Mouse (Mus musculus): Measurements from ENCODE around the gene Ifrd2. TPM values are rescaled to one million over a fixed set of nuclear protein-coding genes. Genes with fewer than 3 reads are reported as not detected.

Gene Ifrd2
- polyA plus RNA-seq, 1 experiment, result 29.4 TPM

DNA sequence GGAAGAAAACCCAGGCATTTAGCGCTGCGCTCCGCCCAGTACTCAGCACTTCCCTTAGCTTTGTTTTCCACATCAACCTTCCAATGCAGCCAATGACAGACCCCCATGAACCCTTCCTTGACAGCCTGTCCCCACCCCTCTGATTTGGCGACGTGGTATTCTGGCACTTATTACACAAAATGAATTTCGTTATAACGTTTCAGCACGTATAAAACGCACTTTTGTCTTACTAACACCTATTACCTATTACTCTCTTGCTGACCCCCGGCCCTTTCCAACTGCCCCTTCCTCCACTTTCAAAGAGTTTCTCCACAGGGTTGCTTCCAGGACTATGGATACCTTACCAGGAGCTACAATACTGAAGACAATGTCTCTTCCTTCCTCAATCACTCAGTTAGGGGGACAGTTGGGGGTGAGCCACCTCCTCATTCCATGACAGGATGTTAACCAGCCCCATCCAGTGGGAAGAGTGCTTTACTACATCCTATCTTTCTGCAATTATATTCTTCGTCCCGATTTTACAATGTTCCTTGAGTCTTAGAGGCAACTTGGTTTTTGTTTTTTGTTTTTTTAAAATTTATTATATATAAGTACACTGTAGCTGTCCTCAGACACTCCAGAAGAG lies 25.6 kb downstream of the Ifrd2 start:
- H3K4me3 ChIP-seq, result peak overlapping the region; percentile 6
- H3K36me3 ChIP-seq (ENCODE audit: control insufficient read depth, insufficient read depth), result peaks cover 22% of the 10 kb centered on the region
- peak overlapping the region; percentile 65 for H3K4me2 ChIP-seq (ENCODE audit: low read depth)
- H3ac ChIP-seq (ENCODE audit: control insufficient read depth, insufficient read length), result no peak overlapping the region
- no peaks in the 10 kb centered on the region for H3K27me3 ChIP-seq (ENCODE audit: control insufficient read depth, insufficient read depth, insufficient read length)
- TF ChIP-seq TCF3 (IDR thresholded peaks at IDR 0.05; ENCODE audit: insufficient read length, low read depth), result no peak
- TF ChIP-seq SRF (IDR thresholded peaks at IDR 0.05; ENCODE audit: control insufficient read depth, insufficient read length, low read depth), result no peak
- TF ChIP-seq MYOG (IDR thresholded peaks at IDR 0.05; ENCODE audit: control insufficient read depth in 1 of 3, insufficient read depth in 1 of 3, insufficient read length in 2 of 3, low read depth in 2 of 3), result no peak
- no peak for TF ChIP-seq REST (IDR thresholded peaks at IDR 0.05; ENCODE audit: insufficient read depth, insufficient read length)
- TF ChIP-seq POLR2A (IDR thresholded peaks at IDR 0.05; ENCODE audit: insufficient read length, low read depth), result no peak
- no peak for TF ChIP-seq MAX (IDR thresholded peaks at IDR 0.05; ENCODE audit: low read depth)
- no peak for TF ChIP-seq E2F4 (IDR thresholded peaks at IDR 0.05; ENCODE audit: insufficient read depth)
- TF ChIP-seq TCF12 (IDR thresholded peaks at IDR 0.05; ENCODE audit: insufficient read depth, poor library complexity, severe bottlenecking), result no peak
- no peak for TF ChIP-seq MYOD1 (IDR thresholded peaks at IDR 0.05; ENCODE audit: control insufficient read depth in 1 of 3, insufficient read length in 2 of 3, low read depth in 2 of 3)
- no peak for TF ChIP-seq USF1 (IDR thresholded peaks at IDR 0.05; ENCODE audit: low read depth)
- TF ChIP-seq POLR2AphosphoS2 (IDR thresholded peaks at IDR 0.05; ENCODE audit: insufficient read length, low read depth), result no peak
- no peak for TF ChIP-seq CEBPB (IDR thresholded peaks at IDR 0.05; ENCODE audit: insufficient read depth, poor library complexity, severe bottlenecking)
- no peaks in the 10 kb centered on the region for H3K79me2 ChIP-seq (ENCODE audit: control insufficient read depth, insufficient read depth)

DNA sequence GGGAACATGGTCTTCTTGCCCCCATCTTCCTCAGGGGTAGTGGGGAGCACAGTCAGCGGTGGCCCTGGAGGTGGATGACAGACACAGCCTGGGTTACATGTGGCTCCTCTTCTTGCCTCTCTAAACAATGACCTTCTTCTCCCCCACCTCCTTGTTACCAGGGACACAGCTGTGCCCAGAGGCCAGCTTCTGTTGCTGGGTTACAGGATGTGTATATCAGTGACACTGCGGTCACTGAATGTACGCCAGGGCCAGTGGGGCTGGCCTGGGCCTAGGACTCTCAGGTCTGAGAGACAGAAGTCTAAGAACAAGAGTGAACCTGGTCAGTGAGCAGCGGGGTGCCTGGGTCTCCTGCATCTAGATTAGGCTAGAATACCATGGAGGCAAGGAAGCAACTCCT lies 27.6 kb downstream of the Ifrd2 start:
- H3K4me3 ChIP-seq, result no peak overlapping the region
- no peaks in the 10 kb centered on the region for H3K27me3 ChIP-seq (ENCODE audit: control insufficient read depth, insufficient read depth, insufficient read length)
- no peaks in the 10 kb centered on the region for H3K79me2 ChIP-seq (ENCODE audit: control insufficient read depth, insufficient read depth)
- H3ac ChIP-seq (ENCODE audit: control insufficient read depth, insufficient read length), result no peak overlapping the region
- peaks cover 22% of the 10 kb centered on the region for H3K36me3 ChIP-seq (ENCODE audit: control insufficient read depth, insufficient read depth)
- no peak overlapping the region for H3K4me2 ChIP-seq (ENCODE audit: low read depth)
- TF ChIP-seq POLR2AphosphoS2 (IDR thresholded peaks at IDR 0.05; ENCODE audit: insufficient read length, low read depth) (peak; percentile 30), TCF12 (IDR thresholded peaks at IDR 0.05; ENCODE audit: insufficient read depth, poor library complexity, severe bottlenecking) (no peak), TCF3 (IDR thresholded peaks at IDR 0.05; ENCODE audit: insufficient read length, low read depth) (no peak)

DNA sequence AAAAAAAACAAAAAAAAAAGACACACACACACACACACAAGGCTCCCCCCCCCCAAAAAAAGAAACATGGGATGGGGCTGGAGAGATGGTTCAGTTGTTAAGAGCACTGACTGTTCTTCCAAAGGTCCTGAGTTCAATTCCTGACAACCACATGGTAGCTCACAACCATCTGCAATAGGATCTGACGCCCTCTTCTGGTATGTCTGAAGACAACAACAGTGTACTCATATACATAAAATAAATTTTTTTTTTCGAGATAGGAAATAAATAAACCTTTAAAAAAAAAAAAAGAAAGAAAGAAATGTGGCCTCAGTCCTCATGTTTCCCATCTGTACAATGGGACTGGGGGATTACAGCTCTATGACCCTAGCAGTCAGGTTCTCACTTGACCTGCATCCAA lies 30.0 kb downstream of the Ifrd2 start:
- no peak overlapping the region for H3K4me2 ChIP-seq (ENCODE audit: low read depth)
- no peaks in the 10 kb centered on the region for H3K27me3 ChIP-seq (ENCODE audit: control insufficient read depth, insufficient read depth, insufficient read length)
- H3ac ChIP-seq (ENCODE audit: control insufficient read depth, insufficient read length), result no peak overlapping the region
- TF ChIP-seq E2F4 (IDR thresholded peaks at IDR 0.05; ENCODE audit: insufficient read depth), result no peak
- TF ChIP-seq REST (IDR thresholded peaks at IDR 0.05; ENCODE audit: insufficient read depth, insufficient read length), result no peak
- TF ChIP-seq MAX (IDR thresholded peaks at IDR 0.05; ENCODE audit: low read depth), result no peak
- no peak for TF ChIP-seq MYOG (IDR thresholded peaks at IDR 0.05; ENCODE audit: control insufficient read depth in 1 of 3, insufficient read depth in 1 of 3, insufficient read length in 2 of 3, low read depth in 2 of 3)
- no peak for TF ChIP-seq SRF (IDR thresholded peaks at IDR 0.05; ENCODE audit: control insufficient read depth, insufficient read length, low read depth)
- no peak for TF ChIP-seq TCF12 (IDR thresholded peaks at IDR 0.05; ENCODE audit: insufficient read depth, poor library complexity, severe bottlenecking)
- no peak for TF ChIP-seq POLR2A (IDR thresholded peaks at IDR 0.05; ENCODE audit: insufficient read length, low read depth)
- no peak for TF ChIP-seq POLR2AphosphoS2 (IDR thresholded peaks at IDR 0.05; ENCODE audit: insufficient read length, low read depth)
- TF ChIP-seq USF1 (IDR thresholded peaks at IDR 0.05; ENCODE audit: low read depth), result no peak
- no peak for TF ChIP-seq MYOD1 (IDR thresholded peaks at IDR 0.05; ENCODE audit: control insufficient read depth in 1 of 3, insufficient read length in 2 of 3, low read depth in 2 of 3)
- no peak for TF ChIP-seq CEBPB (IDR thresholded peaks at IDR 0.05; ENCODE audit: insufficient read depth, poor library complexity, severe bottlenecking)
- TF ChIP-seq TCF3 (IDR thresholded peaks at IDR 0.05; ENCODE audit: insufficient read length, low read depth), result no peak
- peaks cover 5% of the 10 kb centered on the region for H3K79me2 ChIP-seq (ENCODE audit: control insufficient read depth, insufficient read depth)
- H3K4me3 ChIP-seq, result no peak overlapping the region
- H3K36me3 ChIP-seq (ENCODE audit: control insufficient read depth, insufficient read depth), result peaks cover 22% of the 10 kb centered on the region

DNA sequence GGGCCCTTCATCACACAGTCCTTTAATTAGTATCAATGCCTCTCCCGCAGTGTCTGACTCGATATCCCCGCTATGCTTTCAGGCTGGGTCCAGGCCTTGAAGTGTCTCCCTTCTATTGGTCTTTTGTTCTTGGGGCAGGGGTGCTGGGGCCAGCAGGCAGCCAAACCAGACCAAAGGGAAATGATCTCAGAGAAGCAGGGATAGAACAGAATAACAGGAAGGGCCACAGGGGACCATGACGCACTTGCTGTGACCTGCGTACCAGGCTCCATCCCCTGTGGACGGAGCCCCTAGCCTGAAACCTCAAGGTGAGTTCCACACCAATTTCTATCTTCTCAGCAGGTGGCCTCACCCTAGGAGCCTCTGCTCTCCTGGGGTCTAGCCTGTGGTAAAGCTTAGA lies 30.7 kb downstream of the Ifrd2 start:
- TF ChIP-seq CEBPB (IDR thresholded peaks at IDR 0.05; ENCODE audit: insufficient read depth, poor library complexity, severe bottlenecking) (no peak), MYOD1 (IDR thresholded peaks at IDR 0.05; ENCODE audit: control insufficient read depth in 1 of 3, insufficient read length in 2 of 3, low read depth in 2 of 3) (no peak), USF1 (IDR thresholded peaks at IDR 0.05; ENCODE audit: low read depth) (no peak), SRF (IDR thresholded peaks at IDR 0.05; ENCODE audit: control insufficient read depth, insufficient read length, low read depth) (no peak), TCF3 (IDR thresholded peaks at IDR 0.05; ENCODE audit: insufficient read length, low read depth) (no peak)
- Histone ChIP-seq H3K4me2 (ENCODE audit: low read depth) (no peak overlapping the region), H3K4me3 (no peak overlapping the region), H3K79me2 (ENCODE audit: control insufficient read depth, insufficient read depth) (peaks cover 11% of the 10 kb centered on the region), H3K36me3 (ENCODE audit: control insufficient read depth, insufficient read depth) (peaks cover 23% of the 10 kb centered on the region), H3K27me3 (ENCODE audit: control insufficient read depth, insufficient read depth, insufficient read length) (no peaks in the 10 kb centered on the region), H3ac (ENCODE audit: control insufficient read depth, insufficient read length) (no peak overlapping the region)

DNA sequence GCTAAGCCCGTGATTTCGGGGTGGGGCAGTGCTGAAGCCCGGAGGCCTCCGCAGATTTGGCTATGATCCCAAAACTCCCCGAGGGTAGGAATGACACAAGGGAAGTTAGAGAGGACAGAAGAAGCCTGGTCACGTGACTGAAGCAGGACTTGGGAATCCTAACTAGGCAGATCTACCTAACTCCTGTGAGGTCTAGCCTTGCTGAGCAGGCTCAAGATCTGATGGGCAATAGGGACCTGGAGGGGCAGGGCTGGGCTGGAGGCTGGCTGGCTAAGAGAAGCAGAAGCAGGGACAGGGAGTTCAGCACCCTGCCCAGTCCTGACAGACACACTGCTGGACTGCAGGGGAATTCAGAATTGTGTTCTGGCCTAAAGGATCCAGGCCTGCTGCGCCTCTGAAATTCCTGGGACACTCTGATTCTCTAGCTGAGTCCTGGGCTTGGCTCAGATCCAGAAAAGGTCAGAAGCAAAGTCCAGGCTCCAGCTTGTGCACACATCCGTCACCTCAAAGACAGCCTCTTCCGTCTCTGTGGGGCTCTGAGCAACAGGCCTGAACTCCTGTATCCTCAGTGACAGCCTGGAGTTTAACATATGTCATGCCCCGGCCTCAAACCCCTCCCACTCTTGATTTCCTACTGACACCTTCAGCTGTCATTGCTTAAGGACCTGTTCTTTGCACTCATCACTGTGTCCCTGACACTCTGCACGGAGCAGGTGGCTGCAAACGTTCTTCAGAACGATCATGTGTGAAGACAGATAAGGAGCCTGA lies 31.5 kb downstream of the Ifrd2 start:
- Histone ChIP-seq H3K4me2 (ENCODE audit: low read depth) (peak overlapping the region; percentile 15), H3ac (ENCODE audit: control insufficient read depth, insufficient read length) (no peak overlapping the region), H3K36me3 (ENCODE audit: control insufficient read depth, insufficient read depth) (peaks cover 29% of the 10 kb centered on the region), H3K27me3 (ENCODE audit: control insufficient read depth, insufficient read depth, insufficient read length) (no peaks in the 10 kb centered on the region), H3K79me2 (ENCODE audit: control insufficient read depth, insufficient read depth) (peaks cover 20% of the 10 kb centered on the region), H3K4me3 (no peak overlapping the region)
- TF ChIP-seq CEBPB (IDR thresholded peaks at IDR 0.05; ENCODE audit: insufficient read depth, poor library complexity, severe bottlenecking) (no peak), USF1 (IDR thresholded peaks at IDR 0.05; ENCODE audit: low read depth) (peak; percentile 39)

Measured in myocyte (in vitro differentiated cells).